Mouse (Mus musculus) layer of hippocampus, postnatal 36 days (tissue): ENCODE measurements at regions not wholly inside any gene's neighbourhood (a gene's known extent, or its start where the extent isn't known, plus 50 kb on each side); places are given as distances from the start of the nearest gene placed in this dataset.
"Not testable (repeated sequence)": the region's sequence is repeated elsewhere in the genome, so short reads cannot be mapped to it uniquely, and the experiment has no call there.

Experiments
- DNase-seq, 2 experiments: peaks; one replicate each; pipeline ENCODE4 v3.0.0; 2022

GRCm38 (mm10) chr5:63331186-63331585 is 317.7 kb upstream of the Nwd2 start:
- no peak for DNase-seq

GRCm38 (mm10) chr5:63351108-63351507 is 297.8 kb upstream of the Nwd2 start:
- DNase-seq = no peak

- DNase-seq = peak; percentile 4 to 6
Observed at GRCm38 (mm10) chr5:63391956-63392355, 256.9 kb upstream of the Nwd2 start.

GRCm38 (mm10) chr5:63397963-63398362 is 250.9 kb upstream of the Nwd2 start:
- no peak for DNase-seq

GRCm38 (mm10) chr5:63430167-63430566 is 218.7 kb upstream of the Nwd2 start:
- DNase-seq = no peak

GRCm38 (mm10) chr5:63444407-63444806 is 204.5 kb upstream of the Nwd2 start:
- no peak for DNase-seq

GRCm38 (mm10) chr5:63445171-63445570 is 203.7 kb upstream of the Nwd2 start:
- DNase-seq = no peak

GRCm38 (mm10) chr5:63468526-63469268 is 180.2 kb upstream of the Nwd2 start:
- no peak for DNase-seq

GRCm38 (mm10) chr5:63469701-63470100 is 179.2 kb upstream of the Nwd2 start:
- DNase-seq = peak; percentile 7 to 14

GRCm38 (mm10) chr5:63473163-63473562 is 175.7 kb upstream of the Nwd2 start:
- no peak for DNase-seq

GRCm38 (mm10) chr5:63476240-63476973 is 172.5 kb upstream of the Nwd2 start:
- no peak for DNase-seq

- peak; percentile 6 to 23 for DNase-seq
Observed at GRCm38 (mm10) chr5:63498952-63499351, 149.9 kb upstream of the Nwd2 start.

GRCm38 (mm10) chr5:63503056-63503845 is 145.7 kb upstream of the Nwd2 start:
- no peak for DNase-seq

GRCm38 (mm10) chr5:63534197-63534596 is 114.7 kb upstream of the Nwd2 start:
- no peak for DNase-seq

- DNase-seq = no peak
Observed at GRCm38 (mm10) chr5:63540530-63540929, 108.4 kb upstream of the Nwd2 start.

GRCm38 (mm10) chr5:63545482-63545881 is 103.4 kb upstream of the Nwd2 start:
- no peak for DNase-seq

- not testable (repeated sequence) for DNase-seq
Observed at GRCm38 (mm10) chr5:63565891-63566290, 83.0 kb upstream of the Nwd2 start.

- no peak for DNase-seq
Observed at GRCm38 (mm10) chr5:63575401-63575800, 73.5 kb upstream of the Nwd2 start.

GRCm38 (mm10) chr5:63579409-63579808 is 69.5 kb upstream of the Nwd2 start:
- DNase-seq = no peak

GRCm38 (mm10) chr5:63587051-63587450 is 61.9 kb upstream of the Nwd2 start:
- DNase-seq = no peak

GRCm38 (mm10) chr5:63587855-63588254 is 61.0 kb upstream of the Nwd2 start:
- no peak for DNase-seq
